Mouse (Mus musculus) embryonic fibroblast, embryonic 13.5 days (primary cell): ENCODE measurements around the gene Ghsr. TPM values are rescaled to one million over a fixed set of nuclear protein-coding genes. Genes with fewer than 3 reads are reported as not detected.

Source experiments
- H3K27ac ChIP-seq: 2 replicates; pipeline ENCODE4 v1.5.1; 2012; ENCODE audit warnings: low read length, control low read depth, inconsistent platforms; ENCODE audit not compliant: insufficient read depth
- H3K4me1 ChIP-seq: 2 replicates; pipeline ENCODE4 v1.6.1; 2011; ENCODE audit warnings: low read length; ENCODE audit not compliant: control insufficient read depth, insufficient read depth
- H3K4me3 ChIP-seq: 2 replicates; pipeline ENCODE4 v1.5.1; 2011; ENCODE audit warnings: mild to moderate bottlenecking, control low read depth, low read length; ENCODE audit not compliant: insufficient read depth
- CTCF ChIP-seq: IDR thresholded peaks from 2 replicates; pipeline ENCODE4 v1.5.1; 2011; ENCODE audit warnings: mild to moderate bottlenecking, control low read depth, low read length, moderate library complexity, borderline replicate concordance; ENCODE audit not compliant: insufficient read depth
- POLR2A ChIP-seq: IDR thresholded peaks from 2 replicates; pipeline ENCODE4 v1.6.1; 2011; ENCODE audit warnings: low read depth, mild to moderate bottlenecking, control low read depth, low read length, moderate library complexity
- polyA plus RNA-seq: library from polyadenylated mRNA; stranded (reverse); fragments of >200 nt; gene quantifications from 2 replicates; pipeline ENCODE4 v1.2.4, GENCODE M21; 2011; ENCODE audit warnings: low read depth; ENCODE audit not compliant: missing spikeins, insufficient read length

Gene Ghsr
- polyA plus RNA-seq, 1 experiment = not detected

DNA sequence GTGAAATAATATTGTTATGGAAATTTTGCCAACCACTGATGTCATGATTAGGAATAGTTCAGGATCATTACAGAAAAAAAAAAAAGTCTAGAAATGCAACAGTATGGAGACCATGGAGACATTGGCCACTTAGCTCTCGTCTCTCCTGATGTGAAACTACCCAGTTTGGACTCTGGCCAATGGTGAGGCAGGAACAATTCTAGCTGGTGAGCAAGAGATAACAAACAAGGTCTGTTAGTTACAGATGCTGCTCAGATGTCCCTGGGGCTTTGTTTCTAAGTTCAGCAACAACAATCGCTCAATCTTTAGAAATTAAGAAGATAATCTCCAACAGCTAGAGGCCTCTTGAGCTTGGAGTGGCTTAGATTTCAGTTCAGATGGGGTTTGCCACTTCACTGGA, 37.4 kb downstream of the Ghsr start:
- Histone ChIP-seq H3K4me3 (no peak overlapping the region), H3K27ac (no peak overlapping the region), H3K4me1 (no peaks in the 10 kb centered on the region)
- TF ChIP-seq POLR2A = no peak
- no peak for TF ChIP-seq CTCF

DNA sequence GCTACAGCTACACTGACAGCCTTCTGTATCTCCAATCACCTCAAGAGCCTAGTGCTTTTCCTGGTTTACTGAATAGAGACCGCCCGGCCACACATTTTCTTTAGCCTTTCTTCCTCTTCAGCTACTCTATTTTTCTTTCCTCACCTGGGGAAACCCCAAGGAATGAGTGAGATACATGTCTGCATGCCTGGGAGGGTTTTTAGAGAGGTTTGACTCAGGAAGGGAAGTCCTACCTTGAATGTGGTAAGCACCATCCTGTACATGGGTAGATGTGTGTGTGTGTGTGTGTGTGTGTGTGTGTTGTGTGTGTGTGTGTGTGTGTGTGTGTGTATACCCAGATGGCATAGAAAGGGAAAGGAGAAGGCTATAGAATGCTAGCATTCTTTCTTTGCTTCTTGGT, 40.1 kb downstream of the Ghsr start:
- Histone ChIP-seq H3K27ac (no peak overlapping the region), H3K4me3 (no peak overlapping the region), H3K4me1 (no peaks in the 10 kb centered on the region)
- TF ChIP-seq POLR2A (no peak), CTCF (no peak)

DNA sequence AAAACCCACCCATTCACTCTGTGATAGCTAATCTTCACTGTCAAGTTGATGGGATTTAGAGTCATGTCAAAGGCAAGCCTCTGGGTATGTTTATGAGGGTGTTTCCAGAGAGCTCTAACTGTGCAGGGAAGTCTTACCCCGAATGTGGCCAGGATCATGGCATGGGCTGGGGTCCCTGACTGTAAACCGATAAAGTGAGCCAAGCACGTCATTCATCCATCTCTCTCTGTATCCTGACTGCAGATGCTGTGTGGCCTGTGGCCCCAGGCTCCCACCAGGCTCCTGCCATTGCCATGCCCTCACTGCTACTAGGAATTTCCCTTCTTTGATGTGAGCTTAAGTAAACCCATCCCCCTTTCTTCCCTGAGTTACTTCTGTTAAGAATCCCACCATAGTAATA, 42.4 kb downstream of the Ghsr start:
- no peak for TF ChIP-seq CTCF
- no peak for TF ChIP-seq POLR2A
- H3K4me1 ChIP-seq = no peaks in the 10 kb centered on the region
- no peak overlapping the region for H3K4me3 ChIP-seq
- no peak overlapping the region for H3K27ac ChIP-seq

DNA sequence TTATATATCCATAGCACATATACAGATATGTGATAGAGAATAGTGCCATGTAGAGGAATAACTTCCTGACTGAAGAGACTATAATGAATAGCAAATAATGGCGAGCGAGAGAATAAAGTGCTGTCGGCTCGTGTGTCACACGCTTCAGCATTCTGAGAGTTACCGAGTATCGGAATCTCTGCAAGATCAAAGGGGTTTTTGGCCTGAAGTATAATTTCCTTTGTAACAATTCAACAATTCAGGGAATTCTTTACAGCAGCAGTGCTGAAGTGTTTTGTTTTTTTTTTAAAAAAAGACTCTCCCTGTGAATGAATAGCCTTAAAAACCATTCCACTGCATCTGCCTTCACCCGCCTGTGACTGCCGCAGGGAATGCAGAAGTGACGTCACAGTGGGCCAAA, 45.6 kb downstream of the Ghsr start:
- H3K4me1 ChIP-seq = no peaks in the 10 kb centered on the region
- no peak overlapping the region for H3K27ac ChIP-seq
- TF ChIP-seq POLR2A (no peak), CTCF (no peak)
- H3K4me3 ChIP-seq = no peak overlapping the region

DNA sequence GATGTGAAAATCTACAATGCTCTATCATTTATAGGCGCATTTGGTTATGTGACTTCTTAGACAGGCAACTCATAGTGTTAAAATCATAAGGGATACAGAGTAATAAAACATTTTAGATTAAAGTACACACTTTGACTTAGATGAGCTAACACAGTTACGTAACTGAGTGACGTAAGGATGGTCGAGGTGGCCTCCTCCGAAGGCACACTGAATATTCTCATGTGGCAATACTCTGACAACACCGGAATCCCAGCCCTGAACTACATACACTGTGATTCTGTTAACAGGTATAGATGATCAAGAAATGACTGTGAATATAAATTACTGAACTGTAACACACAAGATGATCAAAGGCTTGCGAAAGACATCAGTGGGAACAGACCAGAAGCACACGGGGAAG, 47.5 kb downstream of the Ghsr start:
- Histone ChIP-seq H3K27ac (no peak overlapping the region), H3K4me1 (no peaks in the 10 kb centered on the region), H3K4me3 (no peak overlapping the region)
- TF ChIP-seq CTCF (no peak), POLR2A (no peak)

DNA sequence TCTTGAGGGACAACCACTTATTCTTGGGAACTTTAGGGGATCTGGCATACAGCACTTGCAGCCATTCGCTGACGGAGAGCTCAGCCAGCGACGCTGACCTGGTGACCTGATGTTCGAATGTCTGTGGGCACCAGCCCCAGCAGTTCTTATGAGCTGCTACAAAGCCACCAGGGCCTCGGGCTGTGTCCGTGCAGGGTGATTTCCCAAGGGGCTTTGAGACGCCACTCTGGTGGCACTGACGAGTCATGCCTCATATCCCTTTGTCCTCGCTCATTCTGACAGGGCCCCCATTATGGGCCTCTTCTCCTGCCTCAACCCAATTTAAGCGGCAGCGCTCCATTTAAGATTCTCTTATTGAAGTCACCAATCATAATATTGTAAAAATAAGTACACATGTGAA, 50.8 kb downstream of the Ghsr start:
- TF ChIP-seq POLR2A (no peak), CTCF (no peak)
- H3K27ac ChIP-seq = no peak overlapping the region
- H3K4me3 ChIP-seq = no peak overlapping the region
- no peaks in the 10 kb centered on the region for H3K4me1 ChIP-seq

DNA sequence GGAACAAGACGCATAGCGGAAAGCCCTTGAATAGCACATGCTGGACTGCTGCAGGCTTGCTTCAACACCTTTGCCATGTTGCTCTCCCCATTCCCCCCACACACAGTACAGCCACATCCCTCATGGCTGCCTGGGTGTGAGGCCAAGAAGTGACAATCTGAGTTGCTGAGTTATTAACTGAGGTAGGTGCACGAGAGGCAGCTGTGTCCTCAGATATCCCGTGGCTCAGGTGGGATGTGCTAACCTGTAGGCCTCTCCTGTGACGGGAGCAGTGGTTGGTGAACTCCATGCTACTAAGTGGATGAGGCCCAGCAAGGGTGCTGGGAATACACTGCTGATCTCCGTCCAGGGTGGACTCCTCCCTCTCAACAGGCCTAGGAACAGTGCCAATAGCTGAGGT, 51.4 kb downstream of the Ghsr start:
- no peak overlapping the region for H3K27ac ChIP-seq
- no peak overlapping the region for H3K4me3 ChIP-seq
- no peak for TF ChIP-seq POLR2A
- TF ChIP-seq CTCF = no peak
- H3K4me1 ChIP-seq = no peaks in the 10 kb centered on the region

DNA sequence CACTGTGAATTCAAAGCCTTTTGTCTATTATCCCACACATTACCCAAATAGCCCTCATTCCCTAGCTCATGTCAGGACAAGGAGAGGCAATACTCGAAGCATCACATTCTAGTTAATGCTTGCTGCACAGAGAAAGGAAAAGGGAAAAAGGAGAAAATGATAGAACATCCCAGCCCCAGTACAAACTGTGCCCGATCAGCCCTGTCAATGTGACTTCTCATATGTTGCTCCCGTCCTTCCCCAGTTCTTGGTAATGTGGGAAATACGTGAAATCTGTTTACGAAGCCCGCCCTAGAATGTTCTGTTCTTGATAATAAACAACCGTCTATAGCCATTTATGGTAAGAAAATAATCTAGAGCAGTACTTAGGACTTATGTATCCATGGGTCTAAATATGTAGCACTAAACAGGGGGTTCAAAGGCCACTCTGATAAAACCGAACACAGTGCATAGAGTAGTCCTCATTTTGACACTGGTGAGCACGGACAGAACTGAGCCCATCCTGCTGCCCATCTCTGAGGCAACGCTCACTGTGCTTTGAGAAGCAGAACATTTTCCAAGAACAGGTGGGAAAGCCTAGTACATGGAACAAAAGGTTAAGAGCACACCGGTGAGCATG, 53.0 kb downstream of the Ghsr start:
- no peak overlapping the region for H3K27ac ChIP-seq
- no peaks in the 10 kb centered on the region for H3K4me1 ChIP-seq
- no peak overlapping the region for H3K4me3 ChIP-seq
- TF ChIP-seq POLR2A (no peak), CTCF (no peak)

DNA sequence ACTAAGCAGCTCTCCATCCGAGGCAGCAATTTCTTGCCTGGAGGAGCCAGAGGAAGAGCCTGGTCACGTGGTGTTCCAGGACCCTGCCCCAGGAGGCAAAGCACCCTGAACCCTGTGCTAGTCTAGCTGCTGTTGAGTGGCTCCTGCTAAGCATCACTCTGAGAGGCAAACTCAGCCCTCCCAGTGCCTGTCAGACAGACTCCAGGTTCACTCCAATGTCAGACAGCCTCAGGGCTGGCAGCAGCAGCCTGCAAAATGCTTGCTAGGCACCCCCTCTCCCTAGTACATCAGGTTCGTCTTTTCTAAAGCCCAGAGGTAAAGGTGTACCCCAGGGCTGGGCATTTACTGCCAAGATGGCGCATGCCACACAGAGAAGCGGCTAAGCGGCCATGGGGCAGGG, 56.3 kb downstream of the Ghsr start:
- H3K4me3 ChIP-seq = no peak overlapping the region
- TF ChIP-seq POLR2A = no peak
- TF ChIP-seq CTCF = no peak
- 0 out of 2 replicates have a peak, but pooled peaks cover 2% of the 10 kb centered on the region for H3K4me1 ChIP-seq
- no peak overlapping the region for H3K27ac ChIP-seq

Other genes starting within 250 kb of the Ghsr start
- gene Ect2, start 217.5 kb upstream of the Ghsr start, polyA plus RNA-seq = 34.2 and 62.2 TPM in 2 replicates
- 5.3 TPM in 2 replicates for gene Nceh1, start 188.4 kb upstream of the Ghsr start, polyA plus RNA-seq
- gene Tnfsf10, start 54.3 kb upstream of the Ghsr start, polyA plus RNA-seq = 0.11 TPM in 1 of 2 replicates, not detected in the other